Mouse (Mus musculus): ENCODE measurements around the gene 4930404H24Rik.

GRCm38 (mm10) chr2:153529931-153530766 is 37.6 kb downstream of the 4930404H24Rik start, which contains the start of gene Nol4l:
- TF ChIP-seq CTCF (IDR thresholded peaks at IDR 0.05; ENCODE audit: low read depth) = no peak
- TF ChIP-seq EP300 (optimal IDR thresholded peaks at IDR 0.05) = no peak
